Mouse (Mus musculus) midbrain, embryonic 10.5 days (tissue): Measurements from ENCODE around the gene Dguok. TPM values are rescaled to one million over a fixed set of nuclear protein-coding genes. Genes with fewer than 3 reads are reported as not detected.

Experiments used
- DNase-seq: peaks from one replicate; pipeline ENCODE4 v3.0.0-alpha.2; 2017; ENCODE audit warnings: low spot score
- H3K27ac ChIP-seq: fragments of 300-500 bp; sonication (generic); replicated peaks from 2 replicates; pipeline ENCODE4 v1.5.1; 2016; ENCODE audit warnings: mild to moderate bottlenecking
- H3K27me3 ChIP-seq: fragments of 300-500 bp; sonication (generic); 2 replicates; pipeline ENCODE4 v1.6.1; 2016; ENCODE audit warnings: low read depth, mild to moderate bottlenecking; ENCODE audit not compliant: poor library complexity, severe bottlenecking
- H3K36me3 ChIP-seq: fragments of 300-500 bp; sonication (generic); 2 replicates; pipeline ENCODE4 v1.6.1; 2016; ENCODE audit warnings: mild to moderate bottlenecking, moderate library complexity
- H3K4me1 ChIP-seq: fragments of 300-500 bp; sonication (generic); 2 replicates; pipeline ENCODE4 v1.6.1; 2016
- H3K4me3 ChIP-seq: fragments of 300-500 bp; sonication (generic); 2 replicates; pipeline ENCODE4 v1.5.1; 2016; ENCODE audit warnings: mild to moderate bottlenecking, moderate library complexity
- H3K9me3 ChIP-seq: fragments of 300-500 bp; sonication (generic); replicated peaks from 2 replicates; pipeline ENCODE4 v1.6.1; 2016; ENCODE audit warnings: mild to moderate bottlenecking
- WGBS: fragments of 180-500 bp; shearing (Covaris S2); methylation state at CpG from one replicate; pipeline ENCODE4 v1.1.7; 2016; 5-methylcytosine and 5-hydroxymethylcytosine counted together
- polyA plus RNA-seq: library from polyadenylated mRNA; unstranded; fragments of >200 nt; fragmentation: Nextera tagmentation; extraction: Ambion mirVana; gene quantifications from 2 replicates; pipeline ENCODE4 v1.2.1, GENCODE M21; 2016

Gene Dguok
- polyA plus RNA-seq, 1 experiment from 2014 or later = 60.3 TPM

- peak; percentile 78 for DNase-seq
- peaks cover 92% of the 10 kb centered on the region for H3K4me1 ChIP-seq
- peaks cover 77% of the 10 kb centered on the region for H3K36me3 ChIP-seq
- H3K27ac ChIP-seq = peak overlapping the region; percentile 90
- H3K9me3 ChIP-seq = no peaks in the 10 kb centered on the region
- no peaks in the 10 kb centered on the region for H3K27me3 ChIP-seq
- peak overlapping the region; percentile 36 for H3K4me3 ChIP-seq
- 14% methylated on average over 5 of the region's 5 CpGs for WGBS
These were observed 71.6 kb downstream of the Dguok start for GRCm38 (mm10) chr6:83435174-83435573.

GRCm38 (mm10) chr6:83433546-83433945, 73.2 kb downstream of the Dguok start:
- WGBS = 90% methylated on average over 4 of the region's 4 CpGs
- Histone ChIP-seq H3K4me1 (peaks cover 92% of the 10 kb centered on the region), H3K9me3 (no peaks in the 10 kb centered on the region), H3K4me3 (no peak overlapping the region), H3K27ac (0 out of 2 replicates have a peak overlapping the region, but pooled peaks have one; percentile 28), H3K36me3 (peaks cover 70% of the 10 kb centered on the region), H3K27me3 (no peaks in the 10 kb centered on the region)
- DNase-seq = no peak

- WGBS = 87% methylated on average over 7 of the region's 7 CpGs
- H3K27me3 ChIP-seq = no peaks in the 10 kb centered on the region
- no peak overlapping the region for H3K4me3 ChIP-seq
- H3K4me1 ChIP-seq = peaks cover 92% of the 10 kb centered on the region
- DNase-seq = no peak
- H3K9me3 ChIP-seq = no peaks in the 10 kb centered on the region
- H3K36me3 ChIP-seq = peaks cover 70% of the 10 kb centered on the region
- no peak overlapping the region for H3K27ac ChIP-seq
These were observed 73.8 kb downstream of the Dguok start for GRCm38 (mm10) chr6:83432966-83433365.

Other genes starting within 250 kb of the Dguok start
- gene Mthfd2, start 181.1 kb downstream of the Dguok start, polyA plus RNA-seq = 53.2 and 64.0 TPM in 2 replicates
- gene Mob1a, start 181.0 kb downstream of the Dguok start, polyA plus RNA-seq = 60.4 and 61.5 TPM in 2 replicates
- 152 and 156 TPM in 2 replicates for gene Bola3, start 157.8 kb downstream of the Dguok start, polyA plus RNA-seq
- gene Tet3, start 47.9 kb downstream of the Dguok start, polyA plus RNA-seq = 45.1 and 51.0 TPM in 2 replicates
- gene Actg2, start 29.3 kb upstream of the Dguok start, polyA plus RNA-seq = 0.49 and 1.9 TPM in 2 replicates
- gene Stambp, start 65.8 kb upstream of the Dguok start, polyA plus RNA-seq = 17.8 and 18.3 TPM in 2 replicates
- gene Clec4f, start 149.2 kb upstream of the Dguok start, polyA plus RNA-seq = 0.15 TPM in 1 of 2 replicates, not detected in the other
- not detected in 2 replicates for gene Cd207, start 170.9 kb upstream of the Dguok start, polyA plus RNA-seq
- gene Vax2, start 204.3 kb upstream of the Dguok start, polyA plus RNA-seq = 0.60 and 1.9 TPM in 2 replicates
- not detected in 2 replicates for gene Atp6v1b1, start 236.0 kb upstream of the Dguok start, polyA plus RNA-seq